Mouse (Mus musculus): ENCODE results near the gene Dnah5. TPM values are rescaled to one million over a fixed set of nuclear protein-coding genes. Genes with fewer than 3 reads are reported as not detected.
A peak's percentile ranks its signal among the peaks of the same experiment; 100 is the strongest.

Gene Dnah5
- polyA plus RNA-seq, 1 experiment from 2014 or later = 0.60 TPM

- 39% methylated on average over 8 of the region's 8 CpGs for WGBS
- Histone ChIP-seq H3K36me3 (ENCODE audit: control insufficient read depth, insufficient read depth, low read length) (no peaks in the 10 kb centered on the region), H3K27me3 (ENCODE audit: control insufficient read depth, insufficient read depth, low read length) (peaks cover 29% of the 10 kb centered on the region), H3K4me2 (ENCODE audit: low read depth, low read length) (no peak overlapping the region), H3K4me1 (ENCODE audit: control insufficient read depth, insufficient read depth, low read length) (no peaks in the 10 kb centered on the region), H3K27ac (ENCODE audit: low read depth, low read length) (no peak overlapping the region), H3K9me3 (ENCODE audit: control insufficient read depth, low read length) (no peaks in the 10 kb centered on the region), H3K9ac (replicated peaks; ENCODE audit: low read depth, low read length) (no peak overlapping the region), H3K4me3 (ENCODE audit: low read depth, low read length) (no peak overlapping the region)
- ATAC-seq (ENCODE audit: low read depth) = peak; percentile 61; the same call in 1 of the 2 replicates
Observed at GRCm38 (mm10) chr15:28216358-28216757, 12.8 kb downstream of the Dnah5 start.

DNA sequence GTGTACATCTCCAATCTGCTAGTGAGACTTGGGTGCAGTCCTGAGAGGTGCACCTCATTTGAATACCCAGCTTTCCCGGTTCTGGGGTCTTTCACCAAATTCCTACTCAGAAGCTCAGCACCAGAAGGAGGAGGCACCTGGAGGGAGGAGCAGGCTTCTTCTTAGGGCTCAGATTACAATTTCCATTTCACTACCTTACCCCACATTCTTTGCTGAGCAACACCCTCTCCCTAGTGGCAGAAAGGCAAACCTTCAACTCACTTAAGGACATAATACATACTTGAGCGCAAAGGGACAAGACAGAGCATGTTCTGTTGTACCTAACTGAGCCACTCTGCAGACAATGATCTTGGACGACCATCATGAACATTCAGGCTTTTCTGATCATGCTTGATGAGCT lies 23.8 kb downstream of the Dnah5 start:
- H3K4me2 ChIP-seq (ENCODE audit: low read depth, low read length) = no peak overlapping the region
- H3K27me3 ChIP-seq (ENCODE audit: control insufficient read depth, insufficient read depth, low read length) = no peaks in the 10 kb centered on the region
- H3K9me3 ChIP-seq (ENCODE audit: control insufficient read depth, low read length) = no peaks in the 10 kb centered on the region
- WGBS = 56% methylated on average over 3 of the region's 3 CpGs
- no peak overlapping the region for H3K4me3 ChIP-seq (ENCODE audit: low read depth, low read length)
- ATAC-seq (ENCODE audit: low read depth) = no peak
- no peaks in the 10 kb centered on the region for H3K36me3 ChIP-seq (ENCODE audit: control insufficient read depth, insufficient read depth, low read length)
- no peak overlapping the region for H3K9ac ChIP-seq (replicated peaks; ENCODE audit: low read depth, low read length)
- no peaks in the 10 kb centered on the region for H3K4me1 ChIP-seq (ENCODE audit: control insufficient read depth, insufficient read depth, low read length)
- H3K27ac ChIP-seq (ENCODE audit: low read depth, low read length) = no peak overlapping the region

DNA sequence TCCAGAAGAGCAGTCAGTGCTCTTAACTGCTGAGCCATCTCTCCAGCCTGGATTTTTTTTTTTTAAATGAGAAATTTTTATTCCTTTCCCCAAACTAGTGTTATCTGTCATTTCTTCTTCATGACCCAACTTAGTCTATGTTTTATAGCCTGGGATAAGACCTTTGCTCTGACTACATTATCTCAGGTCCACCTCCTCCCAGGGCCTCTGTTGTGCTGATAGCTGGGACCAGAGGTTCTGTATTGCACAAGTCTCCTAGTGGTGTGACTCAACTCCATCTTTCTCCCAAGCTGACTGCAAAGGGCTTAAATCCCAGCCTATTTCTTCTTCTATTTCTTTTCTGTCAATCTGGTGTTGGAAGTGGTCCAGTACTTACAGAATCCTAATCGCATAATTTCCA lies 56.7 kb downstream of the Dnah5 start:
- 90% methylated on average over 1 of the region's 1 CpGs for WGBS
- no peaks in the 10 kb centered on the region for H3K36me3 ChIP-seq (ENCODE audit: control insufficient read depth, insufficient read depth, low read length)
- no peak for ATAC-seq (ENCODE audit: low read depth)

GRCm38 (mm10) chr15:28299438-28299837 lies 95.9 kb downstream of the Dnah5 start:
- Histone ChIP-seq H3K36me3 (ENCODE audit: control insufficient read depth, insufficient read depth, low read length) (no peaks in the 10 kb centered on the region), H3K27me3 (ENCODE audit: control insufficient read depth, insufficient read depth, low read length) (no peaks in the 10 kb centered on the region), H3K9me3 (ENCODE audit: control insufficient read depth, low read length) (no peaks in the 10 kb centered on the region), H3K4me2 (ENCODE audit: low read depth, low read length) (no peak overlapping the region), H3K4me3 (ENCODE audit: low read depth, low read length) (no peak overlapping the region), H3K4me1 (ENCODE audit: control insufficient read depth, insufficient read depth, low read length) (no peaks in the 10 kb centered on the region), H3K9ac (replicated peaks; ENCODE audit: low read depth, low read length) (no peak overlapping the region), H3K27ac (ENCODE audit: low read depth, low read length) (no peak overlapping the region)
- ATAC-seq (ENCODE audit: low read depth) = no peak
- WGBS = 89% methylated on average over 4 of the region's 4 CpGs

More for the DNA sequence above, 56.7 kb downstream of the Dnah5 start:
- Histone ChIP-seq H3K4me2 (ENCODE audit: low read depth, low read length) (no peak overlapping the region), H3K27ac (ENCODE audit: low read depth, low read length) (no peak overlapping the region), H3K9ac (replicated peaks; ENCODE audit: low read depth, low read length) (no peak overlapping the region), H3K4me3 (ENCODE audit: low read depth, low read length) (no peak overlapping the region), H3K9me3 (ENCODE audit: control insufficient read depth, low read length) (no peaks in the 10 kb centered on the region), H3K27me3 (ENCODE audit: control insufficient read depth, insufficient read depth, low read length) (no peaks in the 10 kb centered on the region), H3K4me1 (ENCODE audit: control insufficient read depth, insufficient read depth, low read length) (no peaks in the 10 kb centered on the region)

DNA sequence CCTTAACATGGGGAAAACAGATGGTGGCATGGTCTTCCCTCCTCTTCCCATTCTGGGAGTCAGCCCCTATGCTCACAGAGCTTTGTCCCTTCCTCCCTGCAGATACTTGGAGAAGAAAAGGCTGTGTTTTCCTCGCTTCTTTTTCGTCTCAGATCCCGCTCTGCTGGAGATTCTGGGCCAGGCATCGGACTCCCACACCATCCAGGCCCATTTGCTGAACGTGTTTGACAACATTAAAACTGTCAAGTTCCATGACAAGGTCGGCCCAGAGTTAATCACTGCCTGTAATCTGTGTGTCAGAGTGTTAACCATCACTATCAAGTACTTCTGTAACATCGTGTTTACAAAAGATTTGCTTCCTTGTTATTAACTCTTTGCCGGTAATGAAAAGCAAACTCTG lies 103.6 kb downstream of the Dnah5 start:
- no peak for ATAC-seq (ENCODE audit: low read depth)
- Histone ChIP-seq H3K4me3 (ENCODE audit: low read depth, low read length) (no peak overlapping the region), H3K4me1 (ENCODE audit: control insufficient read depth, insufficient read depth, low read length) (no peaks in the 10 kb centered on the region), H3K27me3 (ENCODE audit: control insufficient read depth, insufficient read depth, low read length) (no peaks in the 10 kb centered on the region), H3K9ac (replicated peaks; ENCODE audit: low read depth, low read length) (no peak overlapping the region), H3K36me3 (ENCODE audit: control insufficient read depth, insufficient read depth, low read length) (no peaks in the 10 kb centered on the region), H3K9me3 (ENCODE audit: control insufficient read depth, low read length) (no peaks in the 10 kb centered on the region), H3K27ac (ENCODE audit: low read depth, low read length) (no peak overlapping the region), H3K4me2 (ENCODE audit: low read depth, low read length) (no peak overlapping the region)
- 63% methylated on average over 8 of the region's 8 CpGs for WGBS

GRCm38 (mm10) chr15:28307884-28308283 lies 104.3 kb downstream of the Dnah5 start:
- no peaks in the 10 kb centered on the region for H3K9me3 ChIP-seq (ENCODE audit: control insufficient read depth, low read length)
- no peak overlapping the region for H3K9ac ChIP-seq (replicated peaks; ENCODE audit: low read depth, low read length)
- H3K4me3 ChIP-seq (ENCODE audit: low read depth, low read length) = no peak overlapping the region
- no peaks in the 10 kb centered on the region for H3K36me3 ChIP-seq (ENCODE audit: control insufficient read depth, insufficient read depth, low read length)
- peak; percentile 91 for ATAC-seq (ENCODE audit: low read depth)
- H3K27ac ChIP-seq (ENCODE audit: low read depth, low read length) = no peak overlapping the region
- H3K4me1 ChIP-seq (ENCODE audit: control insufficient read depth, insufficient read depth, low read length) = no peaks in the 10 kb centered on the region
- no peak overlapping the region for H3K4me2 ChIP-seq (ENCODE audit: low read depth, low read length)
- 28% methylated on average over 2 of the region's 2 CpGs for WGBS
- no peaks in the 10 kb centered on the region for H3K27me3 ChIP-seq (ENCODE audit: control insufficient read depth, insufficient read depth, low read length)

DNA sequence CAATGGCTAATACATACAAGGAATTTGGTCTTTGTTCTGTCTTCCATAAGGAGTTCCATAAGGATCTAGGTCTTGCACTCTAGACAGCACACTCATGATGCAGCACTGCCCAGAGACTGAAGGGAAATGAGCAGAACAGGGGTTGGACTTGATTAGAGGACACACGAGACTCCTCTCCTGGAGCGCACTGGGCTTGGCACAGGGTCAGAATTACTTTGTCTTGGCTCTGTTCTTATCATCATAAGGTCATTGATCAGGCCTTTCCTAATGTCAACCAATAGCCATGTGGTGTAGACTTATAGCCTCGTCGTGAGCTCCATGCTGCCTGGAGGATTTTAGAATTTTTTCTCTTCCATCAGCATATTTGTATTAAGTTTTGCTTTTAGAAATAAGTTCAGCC lies 107.0 kb downstream of the Dnah5 start:
- whole genome bisulfite sequencing = 84% methylated on average over 4 of the region's 4 CpGs
- no peak for ATAC-seq (ENCODE audit: low read depth)

GRCm38 (mm10) chr15:28313451-28313850 lies 109.9 kb downstream of the Dnah5 start:
- Histone ChIP-seq H3K9ac (replicated peaks; ENCODE audit: low read depth, low read length) (no peak overlapping the region), H3K4me3 (ENCODE audit: low read depth, low read length) (no peak overlapping the region), H3K27me3 (ENCODE audit: control insufficient read depth, insufficient read depth, low read length) (no peaks in the 10 kb centered on the region), H3K4me1 (ENCODE audit: control insufficient read depth, insufficient read depth, low read length) (no peaks in the 10 kb centered on the region), H3K36me3 (ENCODE audit: control insufficient read depth, insufficient read depth, low read length) (no peaks in the 10 kb centered on the region), H3K27ac (ENCODE audit: low read depth, low read length) (no peak overlapping the region), H3K4me2 (ENCODE audit: low read depth, low read length) (no peak overlapping the region), H3K9me3 (ENCODE audit: control insufficient read depth, low read length) (no peaks in the 10 kb centered on the region)
- ATAC-seq (ENCODE audit: low read depth) = no peak
- WGBS = 80% methylated on average over 14 of the region's 14 CpGs

More for the DNA sequence above, 107.0 kb downstream of the Dnah5 start:
- H3K36me3 ChIP-seq (ENCODE audit: control insufficient read depth, insufficient read depth, low read length) = no peaks in the 10 kb centered on the region
- H3K27ac ChIP-seq (ENCODE audit: low read depth, low read length) = no peak overlapping the region
- H3K4me2 ChIP-seq (ENCODE audit: low read depth, low read length) = no peak overlapping the region
- H3K27me3 ChIP-seq (ENCODE audit: control insufficient read depth, insufficient read depth, low read length) = no peaks in the 10 kb centered on the region
- H3K9me3 ChIP-seq (ENCODE audit: control insufficient read depth, low read length) = no peaks in the 10 kb centered on the region
- H3K4me3 ChIP-seq (ENCODE audit: low read depth, low read length) = no peak overlapping the region
- H3K9ac ChIP-seq (replicated peaks; ENCODE audit: low read depth, low read length) = no peak overlapping the region
- H3K4me1 ChIP-seq (ENCODE audit: control insufficient read depth, insufficient read depth, low read length) = no peaks in the 10 kb centered on the region

- Histone ChIP-seq H3K4me1 (ENCODE audit: control insufficient read depth, insufficient read depth, low read length) (no peaks in the 10 kb centered on the region), H3K27ac (ENCODE audit: low read depth, low read length) (no peak overlapping the region), H3K27me3 (ENCODE audit: control insufficient read depth, insufficient read depth, low read length) (no peaks in the 10 kb centered on the region), H3K4me3 (ENCODE audit: low read depth, low read length) (no peak overlapping the region), H3K9ac (replicated peaks; ENCODE audit: low read depth, low read length) (no peak overlapping the region), H3K9me3 (ENCODE audit: control insufficient read depth, low read length) (no peaks in the 10 kb centered on the region), H3K4me2 (ENCODE audit: low read depth, low read length) (no peak overlapping the region), H3K36me3 (ENCODE audit: control insufficient read depth, insufficient read depth, low read length) (no peaks in the 10 kb centered on the region)
- 0 out of 2 replicates have a peak, but pooled peaks have one; percentile 63 for ATAC-seq (ENCODE audit: low read depth)
- WGBS = 26% methylated on average over 6 of the region's 6 CpGs
Observed at GRCm38 (mm10) chr15:28315812-28316528, 112.4 kb downstream of the Dnah5 start.

Data from neural tube, embryonic 14.5 days (tissue).